Mouse (Mus musculus) testis, postnatal 10 days (tissue): ENCODE measurements around the gene 4933409G03Rik.
"Not testable (repeated sequence)": the region's sequence is repeated elsewhere in the genome, so short reads cannot be mapped to it uniquely, and the experiment has no call there.

Experiments used
- DNase-seq: peaks from one replicate; pipeline ENCODE4 v3.0.0; 2021; ENCODE audit warnings: low spot score

4933409G03Rik gene

DNA sequence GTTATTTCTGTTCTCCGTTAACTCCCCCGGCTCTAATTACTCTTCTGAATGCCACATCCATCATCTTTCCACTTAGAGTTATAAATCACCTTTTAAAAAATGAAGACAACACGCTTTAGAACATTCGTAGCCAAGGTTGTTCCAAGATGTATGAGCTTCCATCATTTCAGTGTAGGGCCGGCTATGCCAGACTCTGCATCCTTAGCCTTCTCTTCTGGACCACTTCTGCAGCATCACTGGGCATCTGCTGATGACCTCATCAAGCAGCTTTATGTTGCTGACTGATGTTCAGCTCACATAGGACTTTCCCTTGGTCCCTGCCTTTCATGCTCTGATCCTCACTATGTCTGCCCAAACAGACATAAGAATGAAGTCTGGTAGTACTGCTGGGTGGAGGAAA is at the start of gene 4933409G03Rik:
Gene 4933409G03Rik (plus strand): TSS at position 301 of the 400 bp plus-strand sequence.
- no peak for DNase-seq

- no peak for DNase-seq
These were observed 38.0 kb upstream of the 4933409G03Rik start for GRCm38 (mm10) chr2:68544190-68544589.

DNA sequence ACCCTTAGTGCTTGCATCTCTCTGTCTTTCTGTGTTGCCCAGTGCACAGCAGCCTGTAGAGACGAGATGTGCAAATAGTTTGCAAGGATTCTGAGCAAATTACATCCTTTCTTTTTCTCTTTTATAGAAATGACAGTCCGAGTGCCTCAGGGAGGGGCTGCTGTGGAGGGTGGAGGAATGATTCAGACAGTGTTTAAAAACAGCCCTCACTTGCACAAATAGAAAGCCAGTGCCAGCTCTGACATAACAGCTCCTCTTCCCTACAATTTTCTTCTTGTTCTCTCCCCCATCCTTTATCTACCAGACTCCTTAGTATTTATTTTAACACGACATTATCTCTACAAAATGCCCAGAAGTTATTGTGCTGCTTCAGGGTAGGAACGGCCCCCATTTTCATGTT is 21.4 kb upstream of the 4933409G03Rik start:
- no peak for DNase-seq

GRCm38 (mm10) chr2:68563331-68563730 is 18.9 kb upstream of the 4933409G03Rik start:
- no peak for DNase-seq

DNA sequence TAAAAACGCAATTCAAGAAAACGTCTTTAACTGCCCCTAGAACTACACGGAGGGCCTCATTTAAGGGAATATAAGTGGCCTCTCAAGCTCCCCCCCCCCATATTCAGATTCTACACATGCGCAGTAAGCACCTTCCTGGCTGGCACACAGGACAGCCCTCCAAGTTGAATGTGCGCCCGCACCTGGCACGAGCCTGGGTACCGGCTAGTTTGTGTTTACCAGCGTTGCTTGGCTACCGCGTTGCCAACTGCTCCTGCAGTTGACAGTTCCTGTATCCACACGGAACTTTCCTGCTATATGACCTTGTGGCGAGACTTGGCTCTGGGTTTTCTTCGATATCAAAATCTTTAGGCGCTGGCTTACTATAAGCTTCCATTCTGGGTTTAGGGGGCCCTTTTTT is 13.9 kb upstream of the 4933409G03Rik start:
- DNase-seq, result no peak

DNA sequence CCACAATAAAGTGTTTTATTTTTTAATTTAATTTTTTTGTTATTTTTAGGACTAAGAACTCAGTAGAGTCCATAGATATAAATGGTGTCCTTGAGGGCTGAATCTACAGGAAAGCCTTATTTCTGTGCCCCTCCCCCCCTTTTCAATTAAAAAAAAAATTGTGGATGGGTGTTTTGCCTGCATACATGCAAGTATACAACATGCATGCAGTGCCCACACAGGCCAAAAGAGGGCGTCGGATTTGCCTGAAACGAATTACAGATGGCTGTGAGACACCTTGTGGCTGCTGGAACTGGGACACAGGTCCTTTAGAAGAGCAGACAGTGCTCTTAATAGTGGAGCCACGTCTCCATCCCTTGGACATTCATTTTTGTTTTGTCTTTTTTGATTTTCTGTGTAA is 9.9 kb upstream of the 4933409G03Rik start:
- peak; percentile 75 for DNase-seq

GRCm38 (mm10) chr2:68592765-68593164 is 10.6 kb downstream of the 4933409G03Rik start:
- no peak for DNase-seq

GRCm38 (mm10) chr2:68656186-68656585 is 74.0 kb downstream of the 4933409G03Rik start, which contains the start of gene 4932414N04Rik:
Gene 4932414N04Rik, plus strand, starts transcription at chr2:68656486.
- DNase-seq, result not testable (repeated sequence)
